Mouse (Mus musculus) kidney, postnatal 10 days (tissue): Measurements from ENCODE around the gene Lexm.

Source experiments
- DNase-seq: peaks from one replicate; pipeline ENCODE4 v3.0.0; 2021; ENCODE audit warnings: mixed read lengths

The Lexm gene

GRCm38 (mm10) chr4:106581865-106582204, 35.2 kb downstream of the Lexm start:
- DNase-seq: no peak

- DNase-seq: no peak
Observed at GRCm38 (mm10) chr4:106581176-106581864, 35.7 kb downstream of the Lexm start.

- DNase-seq: peak; percentile 57
Observed at GRCm38 (mm10) chr4:106577511-106577910, 39.5 kb downstream of the Lexm start.

- no peak for DNase-seq
Observed at GRCm38 (mm10) chr4:106575022-106575421, 42.0 kb downstream of the Lexm start.

- DNase-seq: no peak
Observed at GRCm38 (mm10) chr4:106571081-106571724, 45.8 kb downstream of the Lexm start.

- DNase-seq: no peak
Observed at GRCm38 (mm10) chr4:106569680-106570079, 47.4 kb downstream of the Lexm start.

- DNase-seq: no peak
Observed at GRCm38 (mm10) chr4:106564161-106564560, 52.9 kb downstream of the Lexm start.

GRCm38 (mm10) chr4:106562837-106563790, 53.9 kb downstream of the Lexm start:
- peak; percentile 55 for DNase-seq

GRCm38 (mm10) chr4:106562006-106562405, 55.0 kb downstream of the Lexm start:
- no peak for DNase-seq

GRCm38 (mm10) chr4:106560846-106561781, 55.9 kb downstream of the Lexm start, which contains the start of gene Dhcr24:
TSS of gene Dhcr24 (plus strand) at chr4:106561038.
- DNase-seq: peak; percentile 96

GRCm38 (mm10) chr4:106560213-106560845, 56.7 kb downstream of the Lexm start:
- DNase-seq: peak; percentile 50

GRCm38 (mm10) chr4:106559343-106560212, 57.5 kb downstream of the Lexm start:
- DNase-seq: no peak

- no peak for DNase-seq
Observed at GRCm38 (mm10) chr4:106557978-106558377, 59.1 kb downstream of the Lexm start.

GRCm38 (mm10) chr4:106557262-106557661, 59.8 kb downstream of the Lexm start:
- no peak for DNase-seq

- DNase-seq: no peak
Observed at GRCm38 (mm10) chr4:106550516-106551166, 66.4 kb downstream of the Lexm start.

- no peak for DNase-seq
Observed at GRCm38 (mm10) chr4:106548113-106548512, 68.9 kb downstream of the Lexm start.

GRCm38 (mm10) chr4:106546896-106547295, 70.1 kb downstream of the Lexm start:
- no peak for DNase-seq

GRCm38 (mm10) chr4:106545817-106546373, 71.1 kb downstream of the Lexm start:
- no peak for DNase-seq

GRCm38 (mm10) chr4:106542211-106542610, 74.8 kb downstream of the Lexm start:
- DNase-seq: no peak

GRCm38 (mm10) chr4:106541491-106541890, 75.5 kb downstream of the Lexm start:
- no peak for DNase-seq
